Mouse (Mus musculus): ENCODE measurements around the gene Kazn.

The Kazn gene

GRCm38 (mm10) chr4:142054580-142054979, 184.6 kb downstream of the Kazn start:
- no peak for DNase-seq (ENCODE audit: low read depth)

GRCm38 (mm10) chr4:142053661-142054448, 185.3 kb downstream of the Kazn start:
- DNase-seq (ENCODE audit: low read depth), result no peak

GRCm38 (mm10) chr4:142053261-142053660, 185.9 kb downstream of the Kazn start:
- no peak for DNase-seq (ENCODE audit: low read depth)

GRCm38 (mm10) chr4:142052391-142053132, 186.6 kb downstream of the Kazn start:
- DNase-seq (ENCODE audit: low read depth), result no peak

All from c-Kit-positive CD71-negative TER-119-negative erythroid progenitor cells, embryonic 14.5 days (primary cell).